In the genomic region with DNA sequence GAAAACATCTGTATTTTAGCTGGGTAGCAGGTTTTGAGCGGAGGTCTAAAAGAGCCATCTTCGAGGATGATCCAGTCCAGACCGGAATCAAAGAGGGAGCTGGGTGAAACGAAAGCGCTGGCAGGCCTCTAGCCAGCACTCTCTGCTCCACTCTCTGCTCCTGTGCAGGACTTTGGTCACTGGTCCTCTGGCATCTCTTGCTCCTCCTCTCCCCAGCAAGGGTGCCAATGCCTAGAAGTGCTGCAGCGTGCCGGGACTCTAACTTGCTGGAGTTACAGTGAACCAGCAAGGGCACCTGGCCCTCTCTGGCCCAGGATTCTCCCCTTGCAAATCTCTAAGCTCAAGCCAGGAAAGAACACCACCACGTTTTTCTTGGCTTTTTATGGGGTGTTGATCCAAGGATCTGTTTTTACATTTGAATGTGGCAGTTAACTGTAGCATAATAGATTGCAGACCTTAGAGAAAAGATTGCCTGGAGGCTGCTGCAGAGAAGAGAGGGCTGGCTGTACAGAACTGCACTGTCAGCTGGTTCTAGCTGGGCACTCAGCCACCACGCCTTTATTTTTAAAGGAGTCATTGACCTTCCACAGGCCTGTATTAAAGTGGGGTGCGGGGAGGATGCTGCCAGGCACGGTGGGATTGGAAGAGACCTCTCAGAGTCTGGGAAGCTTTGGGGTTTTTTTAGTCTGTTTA, we compare ENCODE assay signal across 8 mouse cellular contexts.
DNase-seq lines count a peak whose midpoint lies in the region; ATAC-seq and TF ChIP-seq lines count a peak whose summit lies in the region.

No protein-coding gene starts in this region.

- H3K9ac ChIP-seq in forebrain, embryonic 12.5 days, result no peak overlapping the region
- 0 out of 2 replicates have a peak overlapping the region, but pooled peaks have one; percentile 23 for H3K9ac ChIP-seq in heart, embryonic 15.5 days
- H3K9ac ChIP-seq in kidney, embryonic 16.5 days (replicated peaks; ENCODE audit: low read length), result no peak overlapping the region
- H3K9ac ChIP-seq in liver, embryonic 11.5 days (ENCODE audit: low read depth, low read length), result no peak overlapping the region

- H3K27me3 ChIP-seq in E14TG2a.4 (ENCODE audit: insufficient read depth, low read length), result peaks cover 18% of the 10 kb centered on the region
- peaks cover 7% of the 10 kb centered on the region; the same call in 1 of the 2 replicates for H3K27me3 ChIP-seq in forebrain, embryonic 12.5 days
- no peaks in the 10 kb centered on the region for H3K27me3 ChIP-seq in heart, embryonic 15.5 days
- no peaks in the 10 kb centered on the region for H3K27me3 ChIP-seq in kidney, embryonic 16.5 days (ENCODE audit: insufficient read depth, low read length)
- no peaks in the 10 kb centered on the region for H3K27me3 ChIP-seq in liver, embryonic 11.5 days (replicated peaks; ENCODE audit: control insufficient read depth, insufficient read depth, low read length)

- 17% methylated on average over 11 of the region's 11 CpGs for whole genome bisulfite sequencing in forebrain, embryonic 12.5 days
- 18% methylated on average over 11 of the region's 11 CpGs for WGBS in heart, embryonic 15.5 days
- 15% methylated on average over 11 of the region's 11 CpGs for WGBS in kidney, embryonic 16.5 days
- WGBS in liver, embryonic 11.5 days, result 33% methylated on average over 11 of the region's 11 CpGs

- no peaks in the 10 kb centered on the region for H3K9me3 ChIP-seq in E14TG2a.4 (ENCODE audit: low read length)
- no peaks in the 10 kb centered on the region for H3K9me3 ChIP-seq in forebrain, embryonic 12.5 days
- H3K9me3 ChIP-seq in heart, embryonic 15.5 days (replicated peaks), result no peaks in the 10 kb centered on the region
- no peaks in the 10 kb centered on the region for H3K9me3 ChIP-seq in kidney, embryonic 16.5 days (ENCODE audit: low read length)
- H3K9me3 ChIP-seq in liver, embryonic 11.5 days (ENCODE audit: control insufficient read depth, low read length), result no peaks in the 10 kb centered on the region

- H3K27ac ChIP-seq in forebrain, embryonic 12.5 days, result peak overlapping the region; percentile 74; the same call in 1 of the 2 replicates
- H3K27ac ChIP-seq in heart, embryonic 15.5 days, result peak overlapping the region; percentile 91
- H3K27ac ChIP-seq in kidney, embryonic 16.5 days (ENCODE audit: low read length), result peak overlapping the region; percentile 79
- H3K27ac ChIP-seq in liver, embryonic 11.5 days (ENCODE audit: low read depth, low read length), result peak overlapping the region; percentile 41; the same call in 1 of the 2 replicates

- ATAC-seq in forebrain, embryonic 12.5 days (ENCODE audit: low FRiP score), result peak; percentile 72
- peak; percentile 86 for ATAC-seq in heart, embryonic 15.5 days (replicated peaks; ENCODE audit: insufficient number of reproducible peaks, insufficient read depth, low FRiP score, low read depth)
- peak; percentile 78 for ATAC-seq in kidney, embryonic 16.5 days (ENCODE audit: low FRiP score, low TSS enrichment)
- no peak for ATAC-seq in liver, embryonic 11.5 days (replicated peaks; ENCODE audit: low FRiP score)

- H3K36me3 ChIP-seq in E14TG2a.4 (ENCODE audit: insufficient read depth, low read length), result no peaks in the 10 kb centered on the region
- no peaks in the 10 kb centered on the region for H3K36me3 ChIP-seq in forebrain, embryonic 12.5 days (replicated peaks)
- H3K36me3 ChIP-seq in heart, embryonic 15.5 days, result no peaks in the 10 kb centered on the region
- H3K36me3 ChIP-seq in kidney, embryonic 16.5 days (ENCODE audit: insufficient read depth, low read length), result no peaks in the 10 kb centered on the region
- H3K36me3 ChIP-seq in liver, embryonic 11.5 days (ENCODE audit: control insufficient read depth, insufficient read depth, low read length), result no peaks in the 10 kb centered on the region

- DNase-seq in brain, adult 2 months (ENCODE audit: low read depth, low spot score), result peak; percentile 57
- no peak for DNase-seq in liver, embryonic 11.5 days (ENCODE audit: low spot score)
- DNase-seq in retina, embryonic 14.5 days (ENCODE audit: low spot score), result peak; percentile 18
- no peak for DNase-seq in spleen, postnatal 4 days (ENCODE audit: low spot score in 2 of 2)

- no peak for TF ChIP-seq CTCF in E14TG2a.4 (conservative IDR thresholded peaks at IDR 0.05; ENCODE audit: low read length)

- peak overlapping the region; percentile 32 for H3K4me2 ChIP-seq in forebrain, embryonic 12.5 days
- peak overlapping the region; percentile 45 for H3K4me2 ChIP-seq in heart, embryonic 15.5 days
- H3K4me2 ChIP-seq in kidney, embryonic 16.5 days (replicated peaks; ENCODE audit: low read depth, low read length), result peak overlapping the region; percentile 22; the same call in 1 of the 2 replicates
- no peak overlapping the region for H3K4me2 ChIP-seq in liver, embryonic 11.5 days

- H3K4me1 ChIP-seq in E14TG2a.4 (replicated peaks; ENCODE audit: low read depth, low read length), result peaks cover 48% of the 10 kb centered on the region
- peaks cover 30% of the 10 kb centered on the region for H3K4me1 ChIP-seq in forebrain, embryonic 12.5 days
- H3K4me1 ChIP-seq in heart, embryonic 15.5 days (replicated peaks), result peaks cover 43% of the 10 kb centered on the region
- peaks cover 36% of the 10 kb centered on the region for H3K4me1 ChIP-seq in kidney, embryonic 16.5 days (ENCODE audit: insufficient read depth, low read length)
- no peaks in the 10 kb centered on the region for H3K4me1 ChIP-seq in liver, embryonic 11.5 days (replicated peaks; ENCODE audit: control insufficient read depth, insufficient read depth, low read length)

- H3K4me3 ChIP-seq in E14TG2a.4 (replicated peaks; ENCODE audit: low read length), result peak overlapping the region; percentile 54
- no peak overlapping the region for H3K4me3 ChIP-seq in forebrain, embryonic 12.5 days (replicated peaks)
- H3K4me3 ChIP-seq in heart, embryonic 15.5 days, result no peak overlapping the region
- no peak overlapping the region for H3K4me3 ChIP-seq in kidney, embryonic 16.5 days (ENCODE audit: low read length)
- no peak overlapping the region for H3K4me3 ChIP-seq in liver, embryonic 11.5 days (ENCODE audit: low read depth, low read length)

Comparison
In these comparisons a context has a peak if more than half of its experiments do, and no peak if none do; other contexts are left out.
1. DNase-seq: peak in brain, adult 2 months (single experiment) and retina, embryonic 14.5 days (single experiment); none in liver, embryonic 11.5 days (single experiment) and spleen, postnatal 4 days (0 of 2).
2. H3K27ac ChIP-seq: peak in every context shown above with its lines; median percentile 91 in heart, embryonic 15.5 days; 79 in kidney, embryonic 16.5 days; 74 in forebrain, embryonic 12.5 days; 41 in liver, embryonic 11.5 days.